Mouse (Mus musculus) fat pad, adult 2 months (tissue): ENCODE measurements at regions not wholly inside any gene's neighbourhood (a gene's known extent, or its start where the extent isn't known, plus 50 kb on each side); places are given as distances from the start of the nearest gene placed in this dataset.

Experiments used
- DNase-seq: peaks from one replicate; pipeline ENCODE4 v3.0.0-alpha.2; 2011; ENCODE audit warnings: low read depth, low spot score; ENCODE audit errors: extremely low read depth

GRCm38 (mm10) chr1:190419709-190420108 lies 249.2 kb upstream of the Prox1 start:
- no peak for DNase-seq

GRCm38 (mm10) chr1:190417326-190417725 lies 246.8 kb upstream of the Prox1 start:
- DNase-seq = no peak

DNA sequence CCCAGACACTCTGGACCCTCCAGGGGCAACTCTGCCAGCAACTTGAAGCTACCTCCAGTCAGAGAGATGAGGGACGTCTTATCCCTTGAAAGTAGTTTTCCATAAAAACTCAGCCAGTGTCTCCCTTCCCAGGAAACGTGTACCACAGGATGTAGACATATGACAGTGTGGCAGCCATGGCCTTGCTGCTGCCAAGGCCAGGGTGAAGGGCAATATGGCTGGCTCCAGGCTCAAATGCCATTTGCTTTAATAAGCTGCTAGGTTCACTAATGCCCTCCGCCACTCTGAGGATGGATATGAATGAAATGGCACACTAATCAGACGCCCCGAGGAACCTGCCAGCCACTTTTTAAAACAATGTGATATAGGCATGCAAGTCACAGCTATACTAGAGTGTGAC lies 241.2 kb upstream of the Prox1 start:
- DNase-seq = no peak

DNA sequence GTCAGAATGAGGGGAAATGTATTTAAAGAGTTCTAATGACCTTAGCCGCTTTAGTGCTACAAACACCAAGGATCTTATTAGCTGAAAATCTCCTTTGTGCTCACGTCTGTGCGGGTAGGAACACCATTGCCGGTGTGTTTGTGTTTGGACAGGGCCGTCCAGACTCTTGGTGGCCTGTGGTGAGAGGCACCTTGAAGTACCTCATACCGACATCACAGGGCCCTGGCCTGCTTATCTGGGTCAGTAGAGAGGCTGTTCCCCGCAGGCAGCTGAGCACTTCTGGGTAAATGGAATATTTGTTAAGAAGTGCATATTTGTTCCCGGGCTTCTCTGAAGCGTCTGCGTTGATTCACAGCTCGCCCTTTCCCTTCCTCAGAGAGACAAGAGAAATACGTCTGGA lies 232.8 kb upstream of the Prox1 start:
- DNase-seq = no peak

- DNase-seq = no peak
Observed at GRCm38 (mm10) chr1:190398308-190398707, 227.8 kb upstream of the Prox1 start.

GRCm38 (mm10) chr1:190397811-190398210 lies 227.3 kb upstream of the Prox1 start:
- DNase-seq = no peak

DNA sequence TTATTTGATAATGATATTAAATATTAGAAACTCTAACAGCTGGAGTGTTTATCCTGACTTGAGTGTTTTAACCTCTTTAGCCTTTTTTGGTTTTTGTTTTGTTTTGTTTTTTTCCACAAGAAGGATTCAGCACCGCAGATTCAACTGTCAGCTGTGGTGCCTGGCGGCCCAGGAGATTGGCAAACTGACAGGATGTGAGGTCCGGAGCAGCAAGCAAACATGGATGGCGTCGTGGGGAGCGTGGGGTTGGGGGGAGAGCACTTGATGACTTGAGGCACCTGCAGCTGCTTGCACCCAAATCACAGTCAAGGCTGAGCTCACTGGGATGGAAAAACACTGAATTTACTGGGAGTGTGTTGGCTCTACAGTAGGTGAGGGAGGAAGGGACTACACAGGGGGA lies 222.5 kb upstream of the Prox1 start:
- DNase-seq = no peak

GRCm38 (mm10) chr1:190388853-190389252 lies 218.3 kb upstream of the Prox1 start:
- no peak for DNase-seq

GRCm38 (mm10) chr1:190384555-190384954 lies 214.0 kb upstream of the Prox1 start:
- DNase-seq = no peak

DNA sequence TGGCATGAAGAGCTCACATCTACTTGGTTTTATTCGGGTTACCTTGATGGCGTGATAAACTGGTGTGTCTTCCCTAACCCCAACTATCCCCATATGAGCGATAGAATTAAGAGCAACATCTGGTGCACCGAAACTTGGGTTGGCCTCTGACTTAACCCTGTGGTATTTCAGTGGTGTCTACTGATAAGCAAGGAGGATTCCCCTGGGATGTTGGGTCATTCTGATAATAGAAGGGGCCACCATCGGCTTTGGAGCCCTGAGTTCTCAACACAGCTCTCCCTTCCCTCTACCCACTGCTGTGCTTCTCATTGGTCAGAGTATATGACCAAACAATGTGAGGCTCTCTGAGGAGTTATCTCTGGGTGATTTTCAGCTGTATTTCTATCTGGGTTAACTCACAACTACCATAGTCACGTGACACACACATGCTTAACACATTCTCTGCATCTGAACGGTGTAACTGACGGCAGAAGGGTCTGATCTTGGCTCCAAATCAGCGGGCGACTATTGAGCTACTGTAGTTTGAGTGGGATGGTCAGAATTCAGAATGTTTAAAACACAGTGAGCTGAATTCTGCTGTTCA lies 212.8 kb upstream of the Prox1 start:
- DNase-seq = no peak

DNA sequence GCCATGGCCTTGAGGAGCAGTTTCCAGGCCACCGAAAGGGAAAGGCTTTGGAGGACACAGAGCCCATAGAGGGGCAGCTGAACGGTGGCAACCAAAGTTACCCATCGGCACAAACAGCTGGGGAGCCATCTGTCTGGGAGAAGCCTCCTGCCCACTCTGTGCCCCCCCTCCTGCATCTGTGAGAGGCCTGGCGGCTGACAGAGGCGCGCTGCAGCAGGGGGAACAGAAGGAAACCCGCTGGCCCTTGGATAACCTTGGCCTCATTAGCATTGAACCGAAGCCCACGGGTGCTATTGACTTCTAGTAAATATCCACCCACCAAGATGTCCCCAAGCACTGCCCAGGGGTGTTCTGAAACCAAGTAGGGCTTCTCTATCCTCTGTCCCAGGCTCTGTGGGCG lies 209.6 kb upstream of the Prox1 start:
- DNase-seq = no peak

DNA sequence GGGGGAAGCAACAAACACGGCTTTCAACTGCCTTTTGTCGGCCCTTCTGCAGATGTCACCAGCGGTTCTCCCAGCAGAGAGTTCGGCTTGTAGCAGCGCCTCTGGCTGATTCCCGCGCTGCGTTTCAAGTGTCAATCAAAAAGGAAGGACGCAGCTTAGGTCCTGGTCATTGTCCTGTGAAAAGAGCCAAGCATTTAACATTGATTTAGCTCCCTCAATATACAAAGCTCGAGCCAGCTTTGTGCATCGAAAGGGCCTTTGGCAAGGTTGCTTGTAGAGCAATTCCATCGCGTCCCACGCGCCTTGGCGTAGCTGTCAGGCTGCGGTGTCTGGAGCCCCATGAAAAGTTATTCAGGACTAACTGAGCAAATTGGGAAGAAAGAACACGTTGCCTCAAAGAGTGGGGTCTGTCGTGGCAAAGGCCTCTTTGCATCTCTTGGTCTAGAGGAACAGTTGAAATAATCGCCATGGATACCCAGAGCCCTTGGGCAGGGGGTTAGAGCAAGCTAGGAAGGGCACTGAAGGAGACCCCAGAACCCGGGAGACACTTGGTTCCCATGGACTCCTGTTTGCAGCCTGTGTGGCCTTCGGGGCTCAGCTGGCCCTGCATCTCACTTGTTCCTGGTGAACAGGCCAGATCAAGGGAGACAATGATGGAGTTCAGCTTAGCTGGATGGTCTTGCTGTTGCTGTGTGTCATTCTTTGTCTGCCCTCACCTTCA lies 204.8 kb upstream of the Prox1 start:
- no peak for DNase-seq

GRCm38 (mm10) chr1:190374270-190374669 lies 203.8 kb upstream of the Prox1 start:
- no peak for DNase-seq

DNA sequence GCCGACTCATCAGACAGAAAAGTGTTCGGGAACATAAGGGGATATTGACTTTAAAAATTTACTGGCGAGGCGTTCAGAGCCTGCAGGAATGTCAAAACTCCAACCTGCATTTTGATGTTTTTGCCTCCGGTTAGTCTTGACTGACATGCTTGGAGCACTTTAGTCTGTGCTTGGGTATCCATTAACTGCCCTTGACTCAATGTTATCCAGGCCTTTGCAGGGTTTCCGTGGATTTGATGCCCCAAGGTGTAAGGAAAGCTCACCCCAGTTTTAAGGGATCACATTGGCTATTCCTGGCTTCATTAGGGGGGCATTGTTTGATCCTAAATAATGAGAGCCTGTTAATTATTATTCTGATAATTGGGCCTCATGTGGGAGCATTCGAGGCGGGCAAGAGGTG lies 196.1 kb upstream of the Prox1 start:
- DNase-seq = no peak

DNA sequence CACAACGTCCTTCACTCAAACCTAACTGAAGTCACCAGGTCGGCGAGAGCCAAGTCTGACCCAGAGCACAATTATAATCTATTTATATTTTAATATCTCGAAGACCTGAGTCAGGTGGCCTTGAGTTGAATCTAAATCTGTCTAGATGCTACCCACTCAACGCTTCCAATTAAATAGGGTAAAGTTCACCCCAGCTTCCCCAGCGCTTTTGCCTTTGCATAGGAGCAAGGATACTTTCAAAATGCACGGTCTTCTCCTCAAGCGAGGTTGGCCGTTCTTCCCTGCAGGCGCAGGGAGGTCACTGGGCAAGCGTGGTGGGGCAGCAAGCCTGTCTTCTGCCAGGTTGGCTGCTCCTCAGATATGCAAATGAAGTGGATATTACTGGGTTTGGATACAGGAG lies 194.6 kb upstream of the Prox1 start:
- DNase-seq = no peak

DNA sequence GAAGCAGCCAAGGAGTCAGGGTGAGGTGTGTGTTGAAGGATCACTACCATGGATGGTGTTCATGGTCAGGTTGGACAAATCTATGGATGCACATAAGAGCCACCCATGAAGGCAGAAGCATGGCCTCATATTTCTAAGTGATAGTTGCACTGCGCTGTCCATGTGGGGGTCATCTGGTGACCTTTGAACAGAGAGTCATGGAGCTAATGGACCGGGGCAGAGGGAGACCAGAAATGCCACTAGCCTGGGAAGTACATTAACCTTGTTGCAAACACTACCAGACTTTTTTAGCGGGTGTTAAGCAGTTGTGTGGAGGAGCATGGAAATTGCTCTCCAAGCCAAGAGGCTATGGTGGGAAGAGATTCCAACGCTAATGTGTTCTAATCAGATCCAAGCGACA lies 190.1 kb upstream of the Prox1 start:
- no peak for DNase-seq

DNA sequence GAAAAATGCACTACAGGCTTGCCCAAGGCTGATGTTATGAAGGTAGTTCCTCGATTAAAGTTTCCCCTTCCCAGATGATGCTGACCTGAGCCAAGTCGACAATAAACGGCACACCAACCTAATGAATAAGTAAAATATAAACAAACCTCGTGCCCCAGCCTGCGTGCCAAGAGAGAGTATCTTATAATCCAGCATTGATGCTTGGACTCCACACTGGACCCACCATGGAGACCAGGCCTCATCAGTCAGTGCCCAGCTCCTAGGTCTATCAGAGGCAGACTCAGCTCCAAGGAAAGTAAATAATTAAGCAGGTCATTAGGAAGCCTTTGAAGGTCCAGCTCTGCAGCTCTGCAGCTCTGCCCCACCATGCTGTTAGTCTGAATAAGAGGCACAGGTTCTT lies 187.3 kb upstream of the Prox1 start:
- DNase-seq = no peak

GRCm38 (mm10) chr1:190347610-190348009 lies 177.1 kb upstream of the Prox1 start:
- no peak for DNase-seq

DNA sequence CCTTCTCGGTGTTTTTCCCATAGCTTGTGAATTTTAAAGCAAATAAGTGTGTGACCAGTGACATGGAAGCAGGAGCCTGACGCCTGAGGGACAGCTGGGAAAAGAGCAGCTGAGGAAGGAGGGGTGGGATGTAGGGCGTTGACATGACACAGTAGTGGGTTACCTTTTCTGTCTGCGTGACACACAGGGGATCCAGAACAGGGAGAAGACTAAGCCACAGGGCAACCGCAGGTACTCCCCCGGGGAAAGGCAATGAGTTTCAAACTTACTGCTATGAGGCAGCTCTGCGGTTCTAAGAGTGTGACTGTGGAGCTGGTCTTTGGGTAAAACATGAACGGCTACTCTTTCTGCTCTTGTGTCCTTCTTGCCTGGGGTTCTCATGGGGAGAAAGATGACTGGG lies 170.2 kb upstream of the Prox1 start:
- DNase-seq = no peak

DNA sequence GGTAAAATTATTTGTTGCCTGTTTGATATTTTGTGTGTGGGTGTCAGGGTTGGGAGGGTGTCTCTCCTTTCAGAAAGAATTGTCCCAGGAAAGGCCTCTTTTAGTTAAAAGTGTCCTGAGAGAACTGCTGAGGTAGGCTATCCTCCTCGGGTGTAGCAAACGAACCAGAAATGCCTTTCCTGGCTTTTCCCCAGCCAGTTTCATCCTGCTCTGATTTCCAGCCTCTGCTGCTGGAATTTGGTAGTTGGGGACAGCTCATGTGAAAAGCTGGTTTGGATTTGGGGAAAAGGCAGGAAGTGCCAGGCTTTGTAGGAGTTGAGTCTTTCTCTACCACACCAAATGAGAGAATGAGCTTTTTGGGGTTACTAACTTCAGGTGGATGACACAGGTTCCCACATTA lies 164.0 kb upstream of the Prox1 start:
- no peak for DNase-seq

- DNase-seq = no peak
Observed at GRCm38 (mm10) chr1:190334053-190334452, 163.5 kb upstream of the Prox1 start.

GRCm38 (mm10) chr1:190332001-190332400 lies 161.5 kb upstream of the Prox1 start:
- no peak for DNase-seq

GRCm38 (mm10) chr1:190324562-190324961 lies 154.0 kb upstream of the Prox1 start:
- no peak for DNase-seq
